Mouse (Mus musculus) cerebellum, adult 11-12 months (tissue): ENCODE measurements at regions not wholly inside any gene's neighbourhood (a gene's known extent, or its start where the extent isn't known, plus 50 kb on each side); places are given as distances from the start of the nearest gene placed in this dataset.
A peak's percentile ranks its signal among the peaks of the same experiment; 100 is the strongest.

ENCODE experiments used
- DNase-seq: peaks from one replicate; pipeline ENCODE4 v3.0.0; 2022

DNA sequence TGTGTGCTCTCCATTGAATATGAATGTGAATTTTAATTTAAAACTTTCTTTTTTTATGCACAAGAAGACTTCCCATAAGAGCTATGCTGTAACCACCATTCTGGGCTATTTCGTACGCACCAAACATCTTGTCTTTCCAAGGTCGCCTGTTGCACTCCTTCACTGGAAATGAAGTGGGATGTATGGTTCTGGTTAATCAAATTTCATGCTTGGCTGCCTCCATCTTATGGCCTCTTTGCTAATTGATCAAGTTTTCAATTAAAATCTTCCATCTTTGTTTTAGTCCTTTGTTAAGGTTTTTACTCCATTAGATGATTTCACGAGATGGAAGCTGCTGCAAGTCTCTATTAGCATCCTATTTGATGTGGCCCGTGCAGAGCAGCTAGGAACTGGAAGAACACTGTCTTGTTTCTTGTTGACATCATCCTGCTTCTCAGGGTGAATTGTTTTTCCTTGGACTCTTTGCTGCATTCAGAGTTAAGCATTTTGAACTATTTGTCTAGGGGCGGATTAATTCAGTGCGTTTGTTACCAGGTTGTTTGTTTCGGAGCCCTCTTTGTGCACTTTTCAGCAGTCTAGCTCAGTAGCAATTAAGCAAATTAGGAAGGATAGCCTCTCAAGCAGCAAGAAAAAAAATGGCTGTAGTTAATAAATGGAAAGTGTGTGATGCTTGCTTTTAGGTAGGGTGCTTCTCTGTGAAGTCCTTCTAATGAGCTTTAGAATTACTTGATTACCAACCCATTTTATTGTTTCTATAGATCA is 147.4 kb upstream of the Alcam start:
- no peak for DNase-seq

DNA sequence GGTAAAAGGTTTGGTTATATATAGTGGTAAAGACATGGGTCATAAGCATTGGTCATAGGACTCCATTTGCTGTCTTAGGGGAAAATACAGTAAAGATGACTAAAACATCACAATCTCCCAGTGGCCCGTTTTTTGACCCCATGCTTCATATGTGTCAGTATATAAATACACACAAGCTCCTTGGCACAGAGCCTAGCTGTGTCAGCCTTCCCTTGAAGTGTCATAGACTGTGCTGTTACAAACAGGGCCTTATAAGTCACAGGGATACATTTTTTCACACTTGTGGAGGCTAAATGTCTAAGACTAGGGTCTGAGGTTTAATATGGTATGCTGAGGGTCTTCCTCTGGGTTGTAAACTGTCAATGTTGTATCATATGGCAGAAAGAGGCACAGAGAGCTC is 144.4 kb upstream of the Alcam start:
- no peak for DNase-seq

DNA sequence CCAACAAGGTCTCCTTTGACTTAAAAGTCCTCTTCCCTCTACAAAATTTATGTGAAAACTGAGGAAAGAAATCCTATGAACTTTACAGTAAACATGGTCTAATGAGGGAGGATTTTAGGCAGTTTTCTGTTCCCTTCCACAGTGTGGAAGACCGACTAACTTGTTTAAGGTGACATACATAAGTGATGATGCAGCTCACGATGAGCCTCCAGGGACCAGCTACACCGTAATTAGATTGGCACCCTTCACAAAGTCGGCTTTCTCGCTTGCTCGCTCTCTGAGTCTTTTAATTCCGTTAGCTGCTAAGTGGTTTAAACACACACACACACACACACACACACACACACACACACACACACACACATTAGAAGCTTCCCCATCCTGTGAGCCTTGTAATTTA is 143.3 kb upstream of the Alcam start:
- no peak for DNase-seq

DNA sequence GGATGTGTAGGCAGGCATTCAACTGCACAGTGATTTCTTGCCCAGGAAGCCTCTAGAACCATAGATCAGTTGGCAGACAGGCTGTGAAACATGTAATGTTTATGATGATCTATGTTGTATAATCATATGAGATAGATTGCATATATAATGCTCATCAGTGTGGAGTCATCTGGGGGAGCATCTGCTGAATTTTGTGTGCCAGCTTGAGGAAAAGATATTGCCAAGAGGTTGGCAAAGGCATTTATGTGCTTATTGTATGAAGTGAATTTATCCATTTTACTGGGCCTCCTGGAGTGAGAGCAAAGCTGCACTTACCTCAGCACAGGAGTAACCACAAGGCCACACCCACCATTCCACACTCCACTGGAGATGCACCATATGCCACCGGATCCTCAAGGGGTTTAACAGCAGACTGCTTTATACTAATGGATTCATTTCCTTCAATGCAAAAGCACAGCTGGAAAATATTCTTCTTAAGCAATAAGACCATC is 134.5 kb upstream of the Alcam start:
- DNase-seq = no peak

DNA sequence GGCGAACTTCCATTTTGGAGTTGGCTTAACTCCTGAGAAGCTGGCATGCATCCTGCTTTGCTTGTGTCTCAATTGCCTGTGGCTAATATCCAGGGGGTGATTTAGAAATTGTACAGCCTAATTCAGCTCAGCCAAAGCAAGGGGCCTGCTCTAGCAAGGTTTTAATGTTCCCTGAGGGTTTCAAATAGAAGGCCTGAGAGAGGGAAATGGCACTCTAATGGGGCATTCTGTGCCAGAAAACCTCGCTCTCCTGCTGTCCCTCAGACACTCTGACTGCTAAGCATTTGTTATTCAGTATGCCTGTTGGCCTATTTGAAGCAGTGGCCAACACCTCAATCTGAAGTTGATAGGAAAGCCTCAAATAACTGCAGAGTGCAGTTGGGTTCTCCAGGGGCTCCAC is 115.2 kb upstream of the Alcam start:
- DNase-seq = peak; percentile 8

DNA sequence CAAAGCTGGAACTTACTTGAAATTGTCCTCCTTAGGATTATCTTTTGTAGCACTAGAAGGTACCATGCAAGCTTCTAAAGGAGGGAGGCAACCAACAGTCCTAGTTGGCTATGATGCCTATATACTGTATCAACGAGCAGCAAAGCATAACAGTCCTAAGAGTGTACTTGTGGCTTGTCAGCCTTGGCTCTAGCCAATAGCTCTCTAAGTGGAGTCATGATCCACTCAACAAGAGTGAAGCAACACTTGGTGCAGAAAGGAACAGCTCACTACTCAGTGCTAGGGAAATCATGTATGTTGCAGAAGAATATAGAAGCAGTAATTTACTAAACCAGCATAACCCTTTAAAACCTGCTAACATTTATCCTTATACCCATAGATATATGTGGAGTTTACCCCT is 82.4 kb upstream of the Alcam start:
- no peak for DNase-seq

DNA sequence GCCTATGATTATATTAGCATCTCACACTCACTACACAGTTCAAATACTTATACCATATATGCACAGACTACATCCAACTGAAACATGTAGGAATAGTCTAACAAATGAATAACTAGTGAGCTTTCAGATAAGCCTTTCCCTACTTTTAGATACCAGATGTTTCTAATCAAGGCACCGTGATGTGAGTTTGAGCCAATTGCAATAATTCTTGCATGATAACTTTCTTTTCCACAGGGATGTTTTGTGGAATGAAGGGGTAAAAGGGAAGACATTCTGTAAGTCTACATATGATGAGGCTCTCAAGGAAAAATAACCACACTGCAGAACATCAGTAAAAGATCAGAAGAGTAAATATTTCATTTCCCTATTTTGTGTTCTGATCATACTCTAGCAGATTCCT is 80.7 kb upstream of the Alcam start:
- DNase-seq = no peak

DNA sequence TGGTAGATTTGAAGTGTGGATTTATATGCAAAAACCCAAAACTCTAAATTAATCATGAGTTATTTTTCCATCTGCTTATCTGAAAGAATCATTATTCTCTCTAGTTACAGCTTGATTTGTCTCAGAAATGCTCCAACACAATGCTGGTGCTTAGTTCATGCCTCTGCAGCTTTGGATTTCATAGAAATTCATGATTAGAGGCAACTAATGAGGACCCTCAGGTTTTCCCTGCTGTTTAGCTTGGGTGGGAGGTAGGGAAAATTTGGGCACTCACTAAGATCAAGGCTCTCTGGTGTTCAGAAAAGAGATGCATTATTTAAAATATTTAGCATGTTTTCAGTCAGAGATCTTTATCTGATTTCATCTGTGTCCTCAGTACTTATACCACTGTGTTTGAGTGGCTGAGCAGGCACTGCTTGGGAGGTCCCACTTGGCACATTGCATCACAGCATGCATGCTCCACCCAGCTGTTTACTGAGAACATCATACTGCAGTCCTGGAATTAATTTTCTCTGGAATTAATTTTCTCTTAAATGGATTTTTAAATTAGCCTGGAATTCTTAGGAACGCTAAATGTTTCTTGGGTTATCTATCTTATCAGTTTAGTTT is 78.7 kb upstream of the Alcam start:
- no peak for DNase-seq

DNA sequence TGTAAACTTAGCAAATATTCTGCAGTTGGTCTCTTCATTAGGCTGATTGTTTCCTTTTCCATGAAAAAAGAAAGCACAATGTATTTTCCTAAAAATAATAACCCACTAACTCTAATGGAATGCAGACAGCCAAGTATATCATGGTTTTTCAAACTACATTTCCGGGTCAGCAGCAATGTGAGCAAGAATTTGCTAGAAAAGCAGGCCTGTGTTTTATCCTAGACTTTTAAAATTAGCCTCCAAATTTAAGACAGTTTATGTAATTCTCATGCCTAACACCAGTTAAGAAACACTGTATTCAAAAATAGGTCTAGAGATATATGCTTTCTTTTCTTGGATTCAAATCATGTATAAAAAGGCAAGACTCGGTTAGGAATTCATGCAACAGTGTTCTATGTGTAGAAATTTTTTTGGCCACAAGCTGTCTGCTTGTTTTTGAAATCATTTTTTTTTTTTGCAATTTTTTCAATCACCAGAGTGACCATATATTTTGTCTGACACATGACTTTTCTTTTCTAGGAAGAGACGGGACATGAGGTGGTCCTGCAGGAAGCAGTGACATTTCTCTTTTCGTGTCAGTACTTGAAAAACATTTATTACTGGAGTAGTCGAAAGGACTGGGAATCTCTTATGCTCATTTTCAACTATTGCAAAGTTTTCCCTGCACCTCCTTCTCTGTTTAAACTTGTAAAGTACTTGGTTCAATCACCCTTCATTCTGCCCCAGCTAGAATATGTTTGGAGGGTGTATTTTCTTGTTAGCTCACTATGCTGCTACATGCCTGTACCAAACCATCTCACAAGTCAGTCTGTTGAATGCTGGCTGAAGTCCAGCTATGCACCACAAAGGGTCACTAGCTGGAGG is 59.9 kb upstream of the Alcam start:
- no peak for DNase-seq

DNA sequence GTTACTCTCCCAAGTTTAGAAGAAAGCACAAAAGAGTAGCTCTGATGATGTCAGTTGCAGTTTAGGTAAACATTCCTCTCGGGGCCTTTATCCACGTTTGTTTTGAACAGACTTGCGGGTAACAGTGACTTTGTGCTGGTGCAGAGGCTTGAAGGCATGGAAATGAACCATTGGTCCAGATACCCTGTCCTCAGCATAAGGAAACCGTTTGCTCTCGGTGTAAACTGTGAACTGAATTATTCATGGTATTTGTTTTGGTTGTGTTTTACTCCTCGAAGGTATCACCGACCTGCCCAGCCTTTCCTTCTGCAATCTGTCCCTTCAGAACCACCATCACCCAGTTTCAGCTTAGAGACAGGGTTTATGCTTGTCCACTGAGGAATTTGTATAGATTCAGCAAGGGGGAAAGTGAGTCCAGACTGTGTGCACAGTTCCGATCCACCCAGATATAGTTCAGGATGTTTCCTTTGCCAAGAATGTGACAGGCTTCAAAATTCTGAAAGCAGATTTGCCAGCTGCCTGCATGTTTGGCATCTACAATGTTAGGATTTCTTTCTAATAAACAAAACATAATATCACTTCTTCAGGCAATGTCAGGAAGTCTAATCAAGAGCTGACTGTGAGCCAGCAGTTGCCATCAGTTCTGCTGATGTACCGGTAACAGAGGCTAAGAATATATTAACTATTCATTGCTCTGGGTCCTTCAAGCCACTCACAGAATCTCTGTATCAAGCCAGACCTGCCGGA is 54.9 kb upstream of the Alcam start:
- no peak for DNase-seq
